Mouse (Mus musculus) midbrain, embryonic 10.5 days (tissue): ENCODE measurements at regions not wholly inside any gene's neighbourhood (a gene's known extent, or its start where the extent isn't known, plus 50 kb on each side); places are given as distances from the start of the nearest gene placed in this dataset.

Experiments used
- DNase-seq: peaks from one replicate; pipeline ENCODE4 v3.0.0-alpha.2; 2017; ENCODE audit warnings: low spot score
- H3K27ac ChIP-seq: fragments of 300-500 bp; sonication (generic); replicated peaks from 2 replicates; pipeline ENCODE4 v1.5.1; 2016; ENCODE audit warnings: mild to moderate bottlenecking
- H3K27me3 ChIP-seq: fragments of 300-500 bp; sonication (generic); 2 replicates; pipeline ENCODE4 v1.6.1; 2016; ENCODE audit warnings: low read depth, mild to moderate bottlenecking; ENCODE audit not compliant: poor library complexity, severe bottlenecking
- H3K36me3 ChIP-seq: fragments of 300-500 bp; sonication (generic); 2 replicates; pipeline ENCODE4 v1.6.1; 2016; ENCODE audit warnings: mild to moderate bottlenecking, moderate library complexity
- H3K4me1 ChIP-seq: fragments of 300-500 bp; sonication (generic); 2 replicates; pipeline ENCODE4 v1.6.1; 2016
- H3K4me3 ChIP-seq: fragments of 300-500 bp; sonication (generic); 2 replicates; pipeline ENCODE4 v1.5.1; 2016; ENCODE audit warnings: mild to moderate bottlenecking, moderate library complexity
- H3K9me3 ChIP-seq: fragments of 300-500 bp; sonication (generic); replicated peaks from 2 replicates; pipeline ENCODE4 v1.6.1; 2016; ENCODE audit warnings: mild to moderate bottlenecking
- WGBS: fragments of 180-500 bp; shearing (Covaris S2); methylation state at CpG from one replicate; pipeline ENCODE4 v1.1.7; 2016; 5-methylcytosine and 5-hydroxymethylcytosine counted together

DNA sequence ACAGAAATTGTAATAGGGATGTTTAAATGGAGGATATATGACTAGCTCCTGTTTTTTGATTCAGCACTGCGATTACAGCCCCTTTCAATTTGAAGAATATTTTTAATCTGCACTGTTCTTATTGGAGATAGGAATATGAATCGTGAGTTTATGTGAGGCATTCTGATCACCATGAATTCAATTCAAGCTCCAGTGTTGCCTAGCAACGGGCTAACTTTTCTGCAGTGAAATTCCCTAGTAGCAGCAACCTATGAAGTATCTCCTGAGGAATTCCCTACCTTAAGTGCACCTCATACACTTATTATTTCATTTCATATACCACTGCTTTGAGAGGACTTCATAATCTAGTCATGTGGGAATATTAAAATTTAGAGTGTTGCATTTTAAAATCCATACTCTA lies 465.4 kb upstream of the Rps6ka3 start:
- Histone ChIP-seq H3K27me3 (peaks cover 16% of the 10 kb centered on the region), H3K9me3 (no peaks in the 10 kb centered on the region), H3K36me3 (no peaks in the 10 kb centered on the region), H3K27ac (no peak overlapping the region), H3K4me1 (no peaks in the 10 kb centered on the region), H3K4me3 (no peak overlapping the region)
- WGBS = 84% methylated on average over 3 of the region's 3 CpGs
- DNase-seq = no peak

DNA sequence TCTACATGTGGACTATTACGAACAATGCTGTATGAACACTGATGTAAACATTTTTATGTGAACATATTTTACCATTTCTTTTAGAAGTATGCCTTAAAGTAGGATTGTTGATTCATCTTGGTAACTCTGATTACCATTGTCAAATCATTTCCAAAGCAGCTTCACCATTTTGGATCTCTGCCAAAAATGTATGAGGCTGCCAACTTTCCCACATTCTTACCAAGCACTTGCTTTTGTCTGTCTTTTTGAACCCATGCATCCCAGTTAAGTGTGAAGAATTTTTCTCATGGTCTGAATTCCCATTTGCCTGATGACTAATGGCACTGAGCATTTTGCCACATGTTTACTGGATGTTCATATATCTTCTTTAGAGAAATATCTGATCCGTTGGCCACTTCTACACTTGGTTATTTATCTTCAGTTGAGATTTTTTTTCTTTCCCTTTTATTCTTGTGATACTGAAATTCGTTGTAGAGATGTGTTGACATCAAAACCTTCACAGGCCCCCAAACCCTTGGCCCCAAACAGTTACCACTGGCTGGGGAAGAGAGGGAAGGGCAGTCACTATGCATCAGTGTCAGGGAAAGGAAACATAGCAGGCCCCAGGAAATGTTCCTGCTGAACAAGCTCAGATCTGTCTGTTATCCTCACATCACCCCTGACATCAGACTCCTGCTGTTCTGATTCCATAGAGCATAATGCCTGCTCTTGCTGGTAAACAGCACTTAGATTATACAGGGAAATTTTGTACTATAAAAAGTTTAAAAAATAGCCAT lies 464.2 kb upstream of the Rps6ka3 start:
- no peak overlapping the region for H3K4me3 ChIP-seq

More for the DNA sequence above, 464.2 kb upstream of the Rps6ka3 start:
- H3K36me3 ChIP-seq = no peaks in the 10 kb centered on the region
- H3K4me1 ChIP-seq = no peaks in the 10 kb centered on the region
- DNase-seq = no peak
- peaks cover 21% of the 10 kb centered on the region for H3K27me3 ChIP-seq
- 88% methylated on average over 3 of the region's 3 CpGs for WGBS
- no peak overlapping the region for H3K27ac ChIP-seq
- no peaks in the 10 kb centered on the region for H3K9me3 ChIP-seq
